Mouse (Mus musculus): ENCODE results near the gene Rbm8a. TPM values are rescaled to one million over a fixed set of nuclear protein-coding genes. Genes with fewer than 3 reads are reported as not detected.
"Not testable (repeated sequence)": the region's sequence is repeated elsewhere in the genome, so short reads cannot be mapped to it uniquely, and the experiment has no call there.

The Rbm8a gene
- total RNA-seq, 2 experiments from 2014 or later: 40.1 to 41.5 TPM

DNA sequence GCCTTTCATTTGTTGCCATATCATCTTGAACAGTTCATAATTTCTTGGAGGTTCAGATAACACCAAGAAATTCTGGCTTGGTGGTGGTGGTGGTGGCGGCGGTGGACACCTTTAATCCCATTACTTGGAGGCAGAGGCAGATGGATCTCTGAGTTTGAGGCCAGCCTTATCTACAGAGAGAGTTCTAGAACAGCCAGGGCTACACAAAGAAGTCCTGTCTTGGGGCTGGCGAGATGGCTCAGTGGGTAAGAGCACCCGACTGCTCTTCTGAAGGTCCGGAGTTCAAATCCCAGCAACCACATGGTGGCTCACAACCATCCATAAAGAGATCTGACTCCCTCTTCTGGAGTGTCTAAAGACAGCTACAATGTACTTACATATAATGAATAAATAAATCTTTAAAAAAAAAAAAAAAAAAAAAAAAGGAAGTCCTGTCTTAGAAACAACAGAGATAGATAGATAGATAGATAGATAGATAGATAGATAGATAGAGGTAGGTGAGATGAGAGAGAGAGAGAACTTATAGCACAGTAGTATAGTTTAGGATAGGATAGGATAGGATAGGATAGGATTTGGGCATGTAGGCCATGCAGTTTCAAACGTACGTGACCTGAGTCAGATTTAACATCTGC lies 36.1 kb downstream of the Rbm8a start:
- DNase-seq (ENCODE audit: low spot score in 2 of 2); intact Hi-C loops (cut with DNase I): not testable (repeated sequence)

DNA sequence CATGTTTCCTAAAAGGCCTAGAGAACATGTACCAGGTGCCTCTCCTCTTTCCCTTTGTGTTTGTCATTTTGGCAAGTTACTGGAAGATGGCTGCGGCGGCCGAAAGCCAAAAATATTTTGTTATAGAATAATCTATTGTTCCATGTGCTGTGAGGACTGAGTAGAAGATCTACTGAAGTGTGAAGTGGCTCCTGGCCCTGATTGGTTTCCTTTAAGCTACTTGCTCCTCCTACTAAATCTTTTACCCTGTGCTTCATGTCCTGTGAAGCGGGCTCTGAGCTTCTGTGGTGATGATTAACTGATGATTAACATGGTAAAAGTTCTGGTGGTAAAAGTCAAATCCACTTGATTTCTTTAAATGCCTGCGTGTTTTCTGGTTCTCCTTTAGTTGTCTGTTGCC lies 37.2 kb downstream of the Rbm8a start:
- DNase-seq (ENCODE audit: low spot score in 2 of 2): no peak
- intact Hi-C loops (cut with DNase I): no loop called here

DNA sequence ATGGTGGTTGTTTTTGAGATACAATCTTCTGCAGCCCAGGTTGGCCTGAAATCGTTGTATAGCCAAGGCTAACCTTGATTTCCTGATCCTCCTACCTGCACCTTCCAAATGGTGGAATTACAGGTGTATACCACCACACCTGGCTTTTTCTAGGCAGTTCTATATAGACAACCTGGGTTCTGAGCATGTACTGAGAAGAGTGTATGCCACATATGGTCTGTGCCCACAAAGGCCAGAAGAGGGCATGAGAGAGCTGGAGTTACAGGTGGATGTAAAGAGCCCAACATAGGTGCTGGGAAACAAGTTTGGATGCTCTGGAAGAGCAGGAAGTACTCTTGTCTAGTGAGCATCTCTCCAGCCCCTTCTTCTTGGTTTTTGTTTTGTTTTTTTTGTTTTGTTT lies 37.6 kb downstream of the Rbm8a start:
- intact Hi-C loops (cut with DNase I): no loop called here

DNA sequence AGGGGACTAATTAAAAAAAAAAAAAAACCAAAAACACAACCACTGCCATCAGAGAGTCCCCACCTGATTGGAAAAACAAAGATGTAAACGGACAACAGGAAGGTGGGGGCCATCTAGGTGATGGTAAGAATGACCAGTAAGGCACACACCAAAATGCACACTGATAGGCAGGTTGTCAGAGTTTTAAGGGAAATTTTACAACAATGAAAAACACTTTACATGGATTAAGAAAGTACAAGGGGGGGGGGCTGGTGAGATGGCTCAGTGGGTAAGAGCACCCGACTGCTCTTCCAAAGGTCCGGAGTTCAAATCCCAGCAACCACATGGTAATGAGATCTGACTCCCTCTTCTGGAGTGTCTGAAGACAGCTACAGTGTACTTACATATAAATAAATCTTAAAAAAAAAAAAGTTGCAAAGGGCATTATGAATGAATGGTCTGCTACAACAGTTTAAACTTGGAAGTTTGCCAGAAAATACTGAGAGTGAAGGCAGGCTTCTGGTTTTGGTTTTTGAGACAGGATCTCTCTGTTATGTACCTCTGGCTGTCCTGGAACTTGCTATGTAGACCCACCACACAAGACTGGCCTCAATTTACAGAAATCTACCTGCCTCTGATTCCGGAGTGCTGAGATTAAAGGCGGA lies 38.8 kb downstream of the Rbm8a start:
- DNase-seq (ENCODE audit: low spot score in 2 of 2): no peak
- intact Hi-C loops (cut with DNase I): no loop called here

More for the DNA sequence above, 37.6 kb downstream of the Rbm8a start:
- no peak for DNase-seq (ENCODE audit: low spot score in 2 of 2)

DNA sequence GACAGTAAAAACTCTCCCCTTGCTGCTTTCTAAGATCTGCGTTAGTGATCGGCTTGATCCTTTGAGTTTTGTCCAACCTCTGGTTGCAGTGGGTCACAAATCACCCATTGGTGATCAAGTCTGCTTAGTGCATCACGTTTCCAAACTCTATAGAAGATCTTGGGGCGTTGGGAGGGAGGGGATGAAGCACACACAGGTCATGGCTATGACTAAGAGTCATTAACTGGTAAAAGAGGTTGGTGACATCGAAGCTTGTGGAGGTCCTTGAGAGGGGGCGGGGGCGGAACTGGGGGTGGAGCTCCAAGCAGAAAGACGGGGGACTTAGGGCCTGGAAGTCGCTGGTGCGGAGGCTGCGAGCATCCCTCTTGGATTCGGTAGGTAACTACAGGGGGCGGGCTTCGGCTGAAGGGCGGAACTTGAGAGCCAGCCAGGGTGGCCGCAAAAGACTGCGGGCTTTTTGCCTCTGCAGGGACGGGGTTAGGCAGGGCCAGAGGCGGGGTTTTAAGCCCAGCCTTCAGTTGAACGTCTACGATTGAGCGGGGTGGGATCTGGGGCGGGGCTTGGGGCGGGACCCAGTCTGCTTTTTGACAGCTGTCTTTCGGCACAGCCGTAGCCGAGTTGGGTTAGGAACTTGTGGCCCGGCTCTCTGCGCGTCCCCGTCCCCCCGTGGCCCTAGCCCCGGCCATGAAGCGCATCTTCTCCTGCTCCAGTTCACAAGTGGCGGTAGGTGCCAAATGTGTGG lies 40.2 kb downstream of the Rbm8a start, which contains the start of gene Ankrd35:
TSS of gene Ankrd35 (plus strand) at position 405 of the 742 bp plus-strand sequence.
- intact Hi-C loops (cut with DNase I): no loop called here

DNA sequence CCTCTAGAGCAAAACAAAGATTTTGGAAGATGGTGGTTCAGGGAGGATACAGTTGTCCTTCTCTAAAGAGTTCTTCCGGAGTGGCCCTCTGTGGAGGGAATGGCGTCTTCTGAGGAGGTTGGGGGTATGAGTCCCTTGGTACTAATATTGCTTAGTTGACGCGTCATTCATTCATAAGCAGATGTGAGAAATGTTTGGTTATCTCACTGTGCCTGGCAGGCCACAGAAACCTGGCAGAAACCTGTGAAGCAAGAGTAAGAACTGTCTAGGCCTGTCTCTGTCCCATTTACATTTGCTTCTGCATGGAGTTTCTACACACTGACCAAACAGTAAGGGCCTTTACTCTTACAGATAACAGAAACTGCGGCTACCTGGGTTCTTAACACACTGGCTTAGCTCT lies 41.8 kb downstream of the Rbm8a start:
- intact Hi-C loops (cut with DNase I): no loop called here

More for the DNA sequence above, 40.2 kb downstream of the Rbm8a start, which contains the start of gene Ankrd35:
- peak; percentile 67 to 69 for DNase-seq (ENCODE audit: low spot score in 2 of 2)

DNA sequence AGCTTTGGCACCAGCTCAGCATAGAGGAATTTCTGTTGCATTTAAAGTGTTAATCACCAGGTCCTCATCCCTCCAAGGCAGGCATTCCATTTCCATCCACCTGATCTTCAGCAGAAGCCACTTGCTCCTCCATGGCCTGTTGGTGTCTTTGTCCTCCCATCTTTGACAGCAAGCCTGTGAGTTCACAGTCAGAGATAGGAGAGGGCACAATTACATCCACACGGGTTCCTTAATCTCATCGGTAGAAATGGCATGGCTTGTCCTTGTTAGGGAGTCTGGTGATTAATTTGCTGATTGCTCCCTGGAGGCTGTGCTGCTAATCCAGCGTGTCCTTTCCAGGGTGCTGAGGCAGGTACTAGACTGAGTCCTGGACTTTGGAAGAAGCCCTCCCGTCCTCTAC lies 43.8 kb downstream of the Rbm8a start:
- intact Hi-C loops (cut with DNase I): no loop called here

More for the DNA sequence above, 41.8 kb downstream of the Rbm8a start:
- no peak for DNase-seq (ENCODE audit: low spot score in 2 of 2)

DNA sequence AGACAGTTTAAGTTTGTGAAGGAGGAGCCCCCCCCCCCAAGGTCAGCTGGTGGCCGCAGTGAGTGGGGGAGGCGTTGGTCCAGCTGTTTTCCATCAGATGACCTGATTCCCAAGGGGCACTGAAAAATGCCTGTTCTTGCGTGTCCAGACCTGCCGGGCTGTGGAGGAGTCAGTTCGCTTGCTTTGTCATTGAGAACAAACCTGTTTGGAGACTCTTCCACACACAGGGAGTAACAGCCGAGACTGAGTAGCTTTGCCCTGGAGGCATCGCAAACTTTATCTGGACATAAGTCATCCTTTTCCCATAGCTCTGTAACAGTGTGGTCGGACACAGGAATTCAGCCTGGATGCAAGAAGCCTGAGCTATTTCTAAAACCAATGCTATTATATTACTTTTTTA lies 44.7 kb downstream of the Rbm8a start:
- DNase-seq (ENCODE audit: low spot score in 2 of 2): no peak
- intact Hi-C loops (cut with DNase I): no loop called here

More for the DNA sequence above, 43.8 kb downstream of the Rbm8a start:
- no peak for DNase-seq (ENCODE audit: low spot score in 2 of 2)

DNA sequence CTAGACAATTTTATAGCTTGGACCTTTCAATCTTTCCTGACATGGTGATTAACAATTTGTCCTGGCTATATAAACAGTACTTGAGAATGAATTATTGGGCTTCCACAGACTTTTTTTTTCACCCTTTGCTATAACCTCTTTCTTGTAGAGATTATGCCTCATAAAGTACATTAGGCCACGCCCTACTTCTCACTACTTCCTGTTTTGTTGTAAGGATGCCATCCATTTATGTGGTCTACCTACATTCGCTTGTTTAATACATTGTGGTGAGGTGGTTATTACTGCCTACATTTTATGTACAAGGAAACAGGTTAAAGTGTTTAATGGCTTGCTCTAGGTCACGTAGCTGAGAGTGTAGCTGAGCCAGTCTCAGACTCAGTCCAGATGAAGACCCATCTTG lies 45.4 kb downstream of the Rbm8a start:
- intact Hi-C loops (cut with DNase I): no loop called here
- no peak for DNase-seq (ENCODE audit: low spot score in 2 of 2)

DNA sequence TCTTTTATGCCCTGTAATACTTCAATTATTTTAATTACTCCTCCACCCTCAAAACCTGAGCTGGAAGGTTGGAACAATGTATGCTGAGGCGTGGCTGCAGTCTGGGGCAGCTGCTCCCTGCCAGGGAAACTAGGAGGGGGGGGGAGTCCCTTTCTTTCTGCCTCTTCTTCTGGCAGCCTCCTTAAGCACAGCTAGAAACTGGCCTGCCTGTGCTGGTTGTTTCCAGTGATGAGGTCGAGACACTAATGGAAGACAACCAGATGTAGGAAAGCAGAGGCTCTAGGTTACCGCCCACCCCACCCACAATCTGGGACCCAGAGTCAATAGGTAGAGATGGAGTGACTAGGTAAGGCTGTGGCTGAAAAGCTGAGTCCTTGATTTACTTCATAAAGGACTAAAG lies 46.0 kb downstream of the Rbm8a start:
- DNase-seq (ENCODE audit: low spot score in 2 of 2): no peak
- intact Hi-C loops (cut with DNase I): no loop called here

DNA sequence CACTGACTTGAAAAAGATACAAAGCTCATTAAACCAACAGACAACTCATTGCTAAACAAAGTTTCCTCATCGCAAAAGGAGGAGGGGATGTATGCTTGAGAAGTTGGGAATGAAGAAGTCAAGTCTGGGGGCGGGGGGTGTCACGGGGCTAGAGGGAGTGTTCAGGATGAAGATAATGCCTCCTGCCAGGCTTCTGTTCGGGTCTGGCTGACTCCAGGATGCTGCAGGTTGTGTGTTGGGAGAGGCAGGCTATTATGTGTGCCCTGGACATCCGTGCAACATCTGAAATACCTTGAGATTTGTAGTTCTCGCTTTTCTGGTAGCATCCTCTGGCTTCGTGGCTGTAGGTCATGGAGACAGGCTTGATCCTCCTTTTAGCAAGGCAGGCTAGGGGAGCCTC lies 48.7 kb downstream of the Rbm8a start:
- no peak for DNase-seq (ENCODE audit: low spot score in 2 of 2)
- intact Hi-C loops (cut with DNase I): no loop called here

DNA sequence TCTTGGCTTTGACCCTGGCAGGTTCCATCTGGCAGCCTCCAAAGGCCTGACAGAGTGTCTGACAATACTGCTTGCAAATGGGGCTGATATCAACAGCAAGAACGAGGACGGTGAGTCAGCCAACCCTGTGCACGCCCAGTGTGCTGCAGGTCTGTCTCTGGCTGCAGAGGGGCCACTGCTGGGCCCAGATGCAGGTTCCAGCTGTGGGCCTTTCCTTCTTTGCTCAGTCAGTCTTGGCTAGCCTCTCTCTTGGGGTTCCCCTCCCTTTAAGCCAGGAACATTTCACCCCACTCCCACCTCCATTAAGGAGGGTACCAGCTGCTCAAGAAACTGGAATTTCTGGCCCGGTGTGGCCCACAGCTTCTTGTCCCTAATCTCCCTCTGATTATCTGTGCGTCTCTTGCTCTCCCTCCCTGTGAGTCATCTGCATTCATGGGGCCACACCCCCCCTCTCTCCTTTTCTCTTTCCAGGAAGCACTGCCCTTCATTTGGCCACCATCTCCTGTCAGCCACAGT lies 49.5 kb downstream of the Rbm8a start:
- no peak for DNase-seq (ENCODE audit: low spot score in 2 of 2)
- intact Hi-C loops (cut with DNase I): no loop called here

DNA sequence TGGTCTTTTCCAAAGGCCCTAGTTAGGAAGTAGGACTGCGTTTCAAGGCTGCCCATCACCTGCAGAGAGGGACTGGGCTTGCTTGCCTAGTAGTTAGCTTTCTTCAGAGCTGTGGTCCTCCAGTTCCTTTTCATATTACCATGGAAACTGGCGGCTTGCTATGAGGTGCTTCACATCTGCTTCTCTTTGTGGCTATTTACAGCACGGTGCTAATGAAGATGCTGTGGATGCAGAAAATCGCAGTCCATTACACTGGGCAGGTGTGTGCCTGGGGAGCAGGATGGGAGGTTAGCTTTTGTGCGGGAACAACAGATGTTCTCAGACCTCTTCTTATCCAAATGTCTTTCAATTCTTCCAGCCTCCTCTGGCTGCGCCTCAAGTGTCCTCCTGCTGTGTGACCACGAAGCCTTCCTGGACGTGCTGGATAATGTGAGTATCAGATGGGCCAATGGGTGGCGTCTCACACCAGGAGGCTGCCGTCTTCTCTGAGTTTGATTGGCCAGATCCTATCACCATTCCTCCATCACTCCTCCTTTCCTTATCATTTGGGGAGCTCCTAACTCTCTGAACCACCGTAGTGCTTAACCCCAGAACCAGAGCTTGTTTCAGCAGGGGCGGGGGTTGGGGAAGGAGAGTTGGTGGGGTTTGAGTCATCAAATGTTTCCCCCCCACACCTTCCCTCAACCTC lies 50.7 kb downstream of the Rbm8a start:
- DNase-seq (ENCODE audit: low spot score in 2 of 2): no peak

More for the DNA sequence above, 50.7 kb downstream of the Rbm8a start:
- intact Hi-C loops (cut with DNase I): no loop called here

Other genes starting within 250 kb of the Rbm8a start
- gene BC107364, start 177.6 kb upstream of the Rbm8a start, total RNA-seq (2021): not detected
- gene Hfe2, start 104.8 kb upstream of the Rbm8a start, total RNA-seq (2021): under 1 TPM; 0.18 to 0.42 TPM
- gene Txnip, start 72.0 kb upstream of the Rbm8a start, total RNA-seq (2021): 10 to 100 TPM; 26.9 to 36.8 TPM
- gene Gm16253, start 52.9 kb upstream of the Rbm8a start, total RNA-seq (2021): not detected
- 10 to 100 TPM; 26.6 to 29.7 TPM for gene Polr3gl, start 35.8 kb upstream of the Rbm8a start, total RNA-seq (2021)
- 10 to 100 TPM; 69.9 to 72.6 TPM for gene Ankrd34a, start 33.3 kb upstream of the Rbm8a start, total RNA-seq (2021)
- 10 to 100 TPM; 22.1 to 24.8 TPM for gene Lix1l, start 28.8 kb upstream of the Rbm8a start, total RNA-seq (2021)
- gene Pex11b, start 5.4 kb downstream of the Rbm8a start, total RNA-seq (2021): 10 to 100 TPM; 49.2 to 49.7 TPM
- under 1 TPM; 0.40 to 0.44 TPM for gene Gm42957, start 5.5 kb downstream of the Rbm8a start, total RNA-seq (2021)
- 1 to 10 TPM; 1.5 to 2.5 TPM for gene Itga10, start 15.7 kb downstream of the Rbm8a start, total RNA-seq (2021)
- gene Ankrd35, start 40.2 kb downstream of the Rbm8a start, total RNA-seq (2021): 1 to 10 TPM; 4.6 to 7.6 TPM
- gene Pias3, start 66.5 kb downstream of the Rbm8a start, total RNA-seq (2021): 10 to 100 TPM; 17.6 to 22.7 TPM
- 1 to 10 TPM; 5.7 to 6.6 TPM for gene Nudt17, start 78.6 kb downstream of the Rbm8a start, total RNA-seq (2021)
- 10 to 100 TPM; 25.5 to 27.7 TPM for gene Polr3c, start 97.7 kb downstream of the Rbm8a start, total RNA-seq (2021)
- gene Rnf115, start 97.7 kb downstream of the Rbm8a start, total RNA-seq (2021): 10 to 100 TPM; 72.8 to 76.7 TPM
- not detected for gene Pdzk1, start 199.4 kb downstream of the Rbm8a start, total RNA-seq (2021)
- not detected for gene Cd160, start 199.4 kb downstream of the Rbm8a start, total RNA-seq (2021)